Mouse (Mus musculus) lung, adult 18-20 months (tissue): ENCODE results near the gene Metap2.
"Not testable (repeated sequence)": the region's sequence is repeated elsewhere in the genome, so short reads cannot be mapped to it uniquely, and the experiment has no call there.

Source experiments
- DNase-seq, 2 experiments: peaks; one replicate each; pipeline ENCODE4 v3.0.0; 2022; ENCODE audit warnings: mixed read lengths in 2 of 2

Metap2 gene

GRCm38 (mm10) chr10:93909811-93910446 is 13.0 kb upstream of the Metap2 start:
- DNase-seq: no peak

- no peak for DNase-seq
Observed at GRCm38 (mm10) chr10:93909015-93909414, 12.1 kb upstream of the Metap2 start.

- DNase-seq: no peak
Observed at GRCm38 (mm10) chr10:93908540-93908939, 11.6 kb upstream of the Metap2 start.

GRCm38 (mm10) chr10:93907376-93907775 is 10.5 kb upstream of the Metap2 start:
- no peak for DNase-seq

- no peak for DNase-seq
Observed at GRCm38 (mm10) chr10:93899907-93900306, 3.0 kb upstream of the Metap2 start.

- peak; percentile 25 to 58 for DNase-seq
Observed at GRCm38 (mm10) chr10:93899303-93899702, 2.4 kb upstream of the Metap2 start.

GRCm38 (mm10) chr10:93892551-93892950 is 4.3 kb downstream of the Metap2 start:
- DNase-seq: no peak

- DNase-seq: no peak
Observed at GRCm38 (mm10) chr10:93891031-93891430, 5.9 kb downstream of the Metap2 start.

- DNase-seq: no peak
Observed at GRCm38 (mm10) chr10:93890565-93890964, 6.3 kb downstream of the Metap2 start.

- DNase-seq: no peak
Observed at GRCm38 (mm10) chr10:93889976-93890375, 6.9 kb downstream of the Metap2 start.

GRCm38 (mm10) chr10:93889579-93889950 is 7.3 kb downstream of the Metap2 start:
- DNase-seq: peak; percentile 87 to 89

GRCm38 (mm10) chr10:93888935-93889578 is 7.8 kb downstream of the Metap2 start:
- peak in 1 of 2 experiments; percentile 25 for DNase-seq

- no peak for DNase-seq
Observed at GRCm38 (mm10) chr10:93888590-93888934, 8.3 kb downstream of the Metap2 start.

- peak in 1 of 2 experiments; percentile 7 for DNase-seq
Observed at GRCm38 (mm10) chr10:93885839-93886477, 10.9 kb downstream of the Metap2 start.

- DNase-seq: no peak
Observed at GRCm38 (mm10) chr10:93882738-93883364, 14.0 kb downstream of the Metap2 start.

GRCm38 (mm10) chr10:93881918-93882317 is 15.0 kb downstream of the Metap2 start:
- DNase-seq: no peak

- DNase-seq: no peak
Observed at GRCm38 (mm10) chr10:93878732-93879131, 18.2 kb downstream of the Metap2 start.

- DNase-seq: no peak
Observed at GRCm38 (mm10) chr10:93876772-93877171, 20.1 kb downstream of the Metap2 start.

- DNase-seq: no peak
Observed at GRCm38 (mm10) chr10:93868886-93869285, 28.0 kb downstream of the Metap2 start.

GRCm38 (mm10) chr10:93868401-93868800 is 28.5 kb downstream of the Metap2 start:
- DNase-seq: no peak

- DNase-seq: no peak
Observed at GRCm38 (mm10) chr10:93856095-93856494, 40.8 kb downstream of the Metap2 start.

GRCm38 (mm10) chr10:93855126-93855525 is 41.8 kb downstream of the Metap2 start:
- DNase-seq: no peak

- no peak for DNase-seq
Observed at GRCm38 (mm10) chr10:93846706-93847105, 50.2 kb downstream of the Metap2 start.

GRCm38 (mm10) chr10:93835115-93835514 is 61.8 kb downstream of the Metap2 start:
- DNase-seq: not testable (repeated sequence)
